8 mouse cellular contexts compared by ENCODE assay signal in the genomic region with DNA sequence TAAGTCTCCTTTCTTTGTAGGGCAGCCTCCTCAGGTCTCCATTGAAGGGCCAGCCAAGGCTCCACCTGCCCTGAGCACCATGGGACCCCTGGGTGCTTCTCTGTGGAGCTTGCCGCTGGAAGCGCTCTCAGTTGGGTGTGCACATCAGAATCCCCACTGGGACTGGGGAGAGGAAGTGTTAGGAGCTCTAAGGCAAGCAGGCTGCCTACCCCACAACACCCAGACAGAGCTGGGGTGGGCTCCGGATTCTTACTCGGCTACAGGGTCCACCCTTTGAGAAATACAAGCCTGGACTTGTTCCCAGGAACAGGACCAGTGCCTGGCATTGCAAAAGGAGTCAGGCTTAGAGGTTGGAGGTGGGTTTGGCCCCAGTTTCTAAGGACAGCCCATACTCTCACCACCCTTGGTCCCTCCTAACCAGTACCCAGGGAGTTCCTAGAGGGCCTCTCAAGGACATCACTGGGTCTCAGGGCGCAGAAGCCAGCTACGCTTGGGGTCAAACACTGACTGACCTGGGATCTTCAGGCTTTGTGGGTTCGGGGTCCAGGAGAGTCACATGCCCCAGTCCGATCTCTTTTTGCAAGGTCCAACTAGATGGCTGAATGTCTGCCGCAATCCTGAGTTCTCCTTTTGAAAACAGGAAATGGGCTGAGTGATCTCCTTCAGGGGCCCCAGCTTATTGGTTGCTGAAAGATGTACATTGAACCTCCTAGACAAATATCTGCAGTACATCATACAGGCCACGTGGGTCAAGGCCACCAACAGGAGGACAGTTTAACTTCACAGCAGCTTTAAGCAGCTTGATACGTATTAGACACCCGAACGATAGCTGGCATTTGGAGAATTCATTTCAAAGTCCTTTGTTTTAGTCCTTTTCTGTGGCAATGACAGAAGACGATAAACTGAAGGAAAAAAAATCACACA. TPM values are rescaled to one million over a fixed set of nuclear protein-coding genes. Genes with fewer than 3 reads are reported as not detected.
DNase-seq lines count a peak whose midpoint lies in the region; ATAC-seq lines count a peak whose summit lies in the region.

A gene (minus strand): TSS at position 655 of the 924 bp plus-strand sequence.

- peak; percentile 44 for DNase-seq in heart, adult 8-10 months (ENCODE audit: low spot score)
- no peak for DNase-seq in heart, postnatal 4 days
- DNase-seq in thymus, postnatal 10 days (ENCODE audit: low spot score in 2 of 2) = peak; percentile 45 to 52
- no peak for DNase-seq in retina, embryonic 14.5 days (ENCODE audit: low spot score)
- no peak for DNase-seq in forebrain, embryonic 14.5 days (ENCODE audit: low spot score)
- DNase-seq in right cerebral cortex, postnatal 25 days = no peak

- H3K27me3 ChIP-seq in forebrain, embryonic 14.5 days (replicated peaks; ENCODE audit: control insufficient read depth, insufficient read depth, low read length) = no peaks in the 10 kb centered on the region

- H3K4me2 ChIP-seq in forebrain, embryonic 14.5 days (ENCODE audit: low read length) = no peak within 1 kb of the TSS

- H3K36me3 ChIP-seq in macrophage (ENCODE audit: inconsistent target) = peaks cover 18% of the 10 kb centered on the region; the same call in 1 of the 2 replicates
- no peaks in the 10 kb centered on the region for H3K36me3 ChIP-seq in forebrain, embryonic 14.5 days (ENCODE audit: control insufficient read depth, insufficient read depth, low read length)

- H3K27ac ChIP-seq in macrophage = peak within 1 kb of the TSS; percentile 98
- no peak within 1 kb of the TSS for H3K27ac ChIP-seq in forebrain, embryonic 14.5 days (ENCODE audit: low read depth, low read length)

- WGBS in macrophage (ENCODE audit: missing documents) = 6% methylated on average over 14 of the region's 14 CpGs
- WGBS in forebrain, embryonic 14.5 days = 86% methylated on average over 14 of the region's 14 CpGs

- no peaks in the 10 kb centered on the region for H3K4me1 ChIP-seq in forebrain, embryonic 14.5 days (ENCODE audit: control insufficient read depth, insufficient read depth, low read length)

- H3K4me3 ChIP-seq in macrophage (ENCODE audit: inconsistent target) = peak within 1 kb of the TSS; percentile 98
- H3K4me3 ChIP-seq in forebrain, embryonic 14.5 days (ENCODE audit: low read depth, low read length) = no peak within 1 kb of the TSS

- no peak within 1 kb of the TSS for H3K9ac ChIP-seq in forebrain, embryonic 14.5 days (ENCODE audit: low read length)

- peak; percentile 95 for ATAC-seq in inflammation-experienced regulatory T-cells, adult 6 months
- ATAC-seq in forebrain, embryonic 14.5 days = no peak

- H3K79me2 ChIP-seq in macrophage (ENCODE audit: inconsistent target) = peaks cover 52% of the 10 kb centered on the region

- H3K9me3 ChIP-seq in forebrain, embryonic 14.5 days (replicated peaks; ENCODE audit: control insufficient read depth, low read length) = no peaks in the 10 kb centered on the region

RNA-seq across cellular contexts. Expression of the gene that starts here (rescaled TPM):
- total RNA-seq in heart, adult 8-10 months (2022) = 1 to 10 TPM in 1 of 4 experiments, under 1 TPM in 3; 0.63 to 1.6 (median 0.77) TPM
- total RNA-seq in heart, postnatal 4 days (2021) = 1 to 10 TPM; 1.2 to 2.1 TPM
- polyA plus RNA-seq in inflammation-experienced regulatory T-cells, adult 6 months (2017; shearing (Covaris generic)) = 10 to 100 TPM in 1 of 3 experiments, 1 to 10 TPM in 2; 6.2 to 12.0 (median 9.3) TPM
- 100 to 1,000 TPM in 18 of 26 experiments, 10 to 100 TPM in 8; 59.2 to 205 (median 116) TPM for total RNA-seq in macrophage (2018; cell fraction: chromatin; rRNA removed)
- 100 to 1,000 TPM in 8 of 26 experiments, 10 to 100 TPM in 18; 61.2 to 130 (median 81.0) TPM for total RNA-seq in macrophage (2018; cell fraction: cytosol; rRNA removed)
- 100 to 1,000 TPM in 16 of 26 experiments, 10 to 100 TPM in 10; 69.4 to 210 (median 108) TPM for total RNA-seq in macrophage (2018; cell fraction: nucleus; rRNA removed)
- polyA plus RNA-seq in macrophage (2018) = 46.2 to 58.6 TPM (median 53.5 TPM) in 3 replicates
- polyA plus RNA-seq in forebrain, embryonic 14.5 days (2014; fragmentation: Nextera tagmentation; extraction: Ambion mirVana) = 1.2 and 1.7 TPM in 2 replicates

Comparison
In these comparisons a context has a peak if more than half of its experiments do, and no peak if none do; other contexts are left out.
1. DNase-seq: peak in heart, adult 8-10 months (single experiment) and thymus, postnatal 10 days (2 of 2); none in heart, postnatal 4 days (single experiment), retina, embryonic 14.5 days (single experiment), forebrain, embryonic 14.5 days (single experiment) and right cerebral cortex, postnatal 25 days (single experiment).